Mouse (Mus musculus) gastrocnemius, postnatal 4 days (tissue): ENCODE data around the gene Ppp1r9a. TPM values are rescaled to one million over a fixed set of nuclear protein-coding genes. Genes with fewer than 3 reads are reported as not detected.

Experiments
- DNase-seq, 2 experiments: peaks; one replicate each; pipeline ENCODE4 v3.0.0; 2021 to 2022; ENCODE audit warnings: low spot score in 2 of 2, mixed read lengths in 2 of 2
- total RNA-seq, 2 experiments: library from RNA; stranded (reverse); gene quantifications; 2 replicates each; pipeline ENCODE4 v1.2.3; 2021

Ppp1r9a gene
- total RNA-seq, 2 experiments from 2014 or later, result 50.2 to 55.1 TPM

GRCm38 (mm10) chr6:5100347-5100746 lies 197.6 kb downstream of the Ppp1r9a start:
- no peak for DNase-seq

GRCm38 (mm10) chr6:5102741-5103140 lies 200.0 kb downstream of the Ppp1r9a start:
- DNase-seq, result no peak

- no peak for DNase-seq
Observed at GRCm38 (mm10) chr6:5103769-5104168, 201.1 kb downstream of the Ppp1r9a start.

GRCm38 (mm10) chr6:5104238-5104637 lies 201.5 kb downstream of the Ppp1r9a start:
- no peak for DNase-seq

GRCm38 (mm10) chr6:5108494-5108893 lies 205.8 kb downstream of the Ppp1r9a start:
- DNase-seq, result no peak

- peak; percentile 83 to 88 for DNase-seq
Observed at GRCm38 (mm10) chr6:5109925-5110714, 207.4 kb downstream of the Ppp1r9a start.

- DNase-seq, result no peak
Observed at GRCm38 (mm10) chr6:5110715-5111048, 208.0 kb downstream of the Ppp1r9a start.

GRCm38 (mm10) chr6:5113103-5113502 lies 210.4 kb downstream of the Ppp1r9a start:
- DNase-seq, result no peak

- no peak for DNase-seq
Observed at GRCm38 (mm10) chr6:5113734-5114133, 211.0 kb downstream of the Ppp1r9a start.

- DNase-seq, result no peak
Observed at GRCm38 (mm10) chr6:5114857-5115256, 212.1 kb downstream of the Ppp1r9a start.

GRCm38 (mm10) chr6:5119181-5119910 lies 216.6 kb downstream of the Ppp1r9a start:
- no peak for DNase-seq

- DNase-seq, result no peak
Observed at GRCm38 (mm10) chr6:5120229-5120628, 217.5 kb downstream of the Ppp1r9a start.

GRCm38 (mm10) chr6:5129364-5130093 lies 226.8 kb downstream of the Ppp1r9a start:
- no peak for DNase-seq

GRCm38 (mm10) chr6:5134986-5135385 lies 232.3 kb downstream of the Ppp1r9a start:
- no peak for DNase-seq

GRCm38 (mm10) chr6:5136046-5136445 lies 233.3 kb downstream of the Ppp1r9a start:
- no peak for DNase-seq

- no peak for DNase-seq
Observed at GRCm38 (mm10) chr6:5138875-5139631, 236.3 kb downstream of the Ppp1r9a start.

- DNase-seq, result no peak
Observed at GRCm38 (mm10) chr6:5139666-5140065, 236.9 kb downstream of the Ppp1r9a start.

- DNase-seq, result no peak
Observed at GRCm38 (mm10) chr6:5147488-5148142, 244.9 kb downstream of the Ppp1r9a start.

- DNase-seq, result no peak
Observed at GRCm38 (mm10) chr6:5149941-5150340, 247.2 kb downstream of the Ppp1r9a start.

- peak in 1 of 2 experiments; percentile 17 for DNase-seq
Observed at GRCm38 (mm10) chr6:5151171-5151570, 248.5 kb downstream of the Ppp1r9a start.

- no peak for DNase-seq
Observed at GRCm38 (mm10) chr6:5152185-5152584, 249.5 kb downstream of the Ppp1r9a start.
